Mouse (Mus musculus) gastrocnemius, adult 18-20 months (tissue): ENCODE measurements at regions not wholly inside any gene's neighbourhood (a gene's known extent, or its start where the extent isn't known, plus 50 kb on each side); places are given as distances from the start of the nearest gene placed in this dataset.

Experiments used
- DNase-seq: peaks from one replicate; pipeline ENCODE4 v3.0.0; 2021; ENCODE audit warnings: low spot score

DNA sequence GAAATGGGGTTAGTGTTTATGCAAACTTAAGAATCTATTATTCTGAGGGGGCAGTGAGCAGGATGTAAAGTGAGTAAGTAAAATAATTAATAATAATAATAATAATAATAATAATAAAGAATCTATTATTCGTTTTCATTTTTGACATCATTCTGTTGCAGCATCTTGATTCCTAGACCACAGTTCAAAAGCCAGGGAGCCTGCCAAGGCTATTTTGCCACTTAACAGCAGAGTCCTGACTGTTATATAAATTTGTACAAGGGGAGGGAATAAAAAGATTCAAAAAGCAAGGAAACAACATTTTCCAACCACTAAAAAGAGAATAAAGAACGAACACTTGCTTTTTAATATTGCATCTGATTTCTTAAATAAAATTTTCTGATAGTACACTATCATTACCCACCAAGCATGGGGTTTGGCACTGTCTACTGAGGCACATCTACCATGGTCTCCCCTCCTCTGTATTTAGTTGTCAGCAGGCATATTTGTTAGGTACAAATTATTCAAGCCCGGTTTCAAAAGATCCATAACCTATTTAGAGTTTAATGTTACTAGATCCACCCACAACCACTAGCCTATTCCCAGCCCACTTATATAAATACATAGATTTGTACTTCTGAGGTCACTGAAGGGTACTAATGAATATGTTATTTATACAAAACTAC, 228.8 kb upstream of the Zic4 start:
- no peak for DNase-seq

DNA sequence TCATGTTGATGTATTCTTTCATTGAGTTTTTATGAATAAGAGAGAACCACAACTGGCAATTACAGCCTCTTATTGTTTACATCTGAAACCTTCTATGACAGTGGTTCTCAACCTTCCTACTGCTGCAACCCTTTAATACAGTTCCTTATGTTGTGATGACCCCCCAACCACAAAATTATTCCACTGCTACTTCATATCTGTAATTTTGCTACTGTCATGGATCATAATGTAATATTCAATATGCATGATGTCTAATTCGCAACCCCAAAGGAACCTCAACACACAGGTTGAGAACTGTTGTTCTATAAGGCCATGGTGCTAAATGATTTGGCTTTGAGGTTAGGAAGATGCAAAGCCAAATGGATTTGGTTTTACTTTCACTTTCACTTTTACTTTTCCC, 227.9 kb upstream of the Zic4 start:
- no peak for DNase-seq

DNA sequence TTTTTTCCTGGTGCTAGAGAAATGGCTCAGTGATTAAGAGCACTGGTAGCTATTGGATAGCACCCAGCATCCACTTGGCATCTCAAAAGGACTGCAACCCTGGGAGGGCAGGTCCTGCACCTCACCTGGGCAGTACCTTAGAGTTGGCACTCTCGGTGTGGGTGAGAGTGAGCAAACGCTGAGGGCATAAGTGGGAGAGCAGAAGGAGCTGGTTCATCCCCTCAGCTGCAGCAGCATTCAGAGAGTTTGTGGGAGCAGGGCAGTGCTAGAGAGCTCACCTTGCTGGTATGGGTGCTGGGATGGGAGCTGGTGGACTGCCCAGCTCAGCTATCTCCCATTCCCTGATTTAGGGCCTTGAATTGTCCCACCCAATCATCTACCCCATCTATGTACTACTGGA, 227.1 kb upstream of the Zic4 start:
- DNase-seq, result no peak

DNA sequence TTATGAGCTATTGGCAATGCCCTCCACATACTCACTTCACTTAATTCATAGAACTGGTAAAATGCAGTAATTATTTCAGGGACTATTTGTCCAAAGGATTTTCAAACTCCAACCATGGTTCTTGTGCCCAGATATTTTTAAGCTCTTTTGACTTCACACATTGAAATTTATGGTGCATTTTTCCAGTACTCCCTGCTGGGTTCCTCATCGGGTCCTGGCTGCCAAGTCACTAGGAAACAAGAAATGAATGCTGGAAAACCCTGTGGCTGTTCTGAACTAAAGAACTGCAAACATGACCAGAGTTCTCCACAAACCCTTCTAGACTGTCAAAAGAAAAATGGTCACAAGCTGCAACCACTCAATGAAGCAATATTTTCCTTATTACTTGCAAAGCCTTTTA, 221.6 kb upstream of the Zic4 start:
- no peak for DNase-seq

DNA sequence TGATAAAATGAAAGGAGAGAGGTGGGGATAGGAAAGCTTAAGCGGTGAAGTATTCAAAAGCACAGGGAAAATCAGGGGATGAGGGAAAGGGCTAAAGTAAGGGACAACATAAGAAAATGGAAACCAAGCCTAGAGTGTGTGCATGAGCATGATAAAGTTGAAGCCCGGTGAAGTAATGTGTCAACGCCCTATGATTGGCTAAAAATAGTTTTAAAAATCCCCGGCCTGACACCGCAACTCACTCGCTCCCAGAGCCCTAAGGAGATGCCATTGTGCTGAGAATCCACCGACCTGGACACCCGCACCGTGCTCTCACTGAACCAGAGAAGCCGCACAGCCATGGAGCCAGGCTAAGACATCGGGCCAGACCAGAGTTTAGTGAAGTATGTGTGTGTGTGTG, 210.3 kb upstream of the Zic4 start:
- no peak for DNase-seq

DNA sequence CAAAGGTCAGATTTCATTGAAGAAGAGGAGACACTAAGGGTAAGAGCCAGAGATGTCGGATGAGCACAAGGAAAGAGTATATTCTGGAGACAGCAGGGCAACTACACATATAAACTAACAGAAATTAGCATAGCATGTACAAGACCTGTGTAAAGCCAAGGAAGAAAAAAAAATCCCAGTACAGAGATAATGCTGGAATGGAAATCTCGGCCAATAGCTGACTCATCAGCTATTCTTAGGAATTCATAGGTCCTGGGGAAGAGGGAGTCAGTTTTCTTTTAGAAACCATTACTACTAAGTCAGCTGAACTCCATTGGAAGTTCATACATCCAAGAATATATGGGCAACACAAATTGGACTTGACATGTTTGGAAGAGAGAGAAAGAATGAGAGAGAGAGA, 202.9 kb upstream of the Zic4 start:
- DNase-seq, result no peak

DNA sequence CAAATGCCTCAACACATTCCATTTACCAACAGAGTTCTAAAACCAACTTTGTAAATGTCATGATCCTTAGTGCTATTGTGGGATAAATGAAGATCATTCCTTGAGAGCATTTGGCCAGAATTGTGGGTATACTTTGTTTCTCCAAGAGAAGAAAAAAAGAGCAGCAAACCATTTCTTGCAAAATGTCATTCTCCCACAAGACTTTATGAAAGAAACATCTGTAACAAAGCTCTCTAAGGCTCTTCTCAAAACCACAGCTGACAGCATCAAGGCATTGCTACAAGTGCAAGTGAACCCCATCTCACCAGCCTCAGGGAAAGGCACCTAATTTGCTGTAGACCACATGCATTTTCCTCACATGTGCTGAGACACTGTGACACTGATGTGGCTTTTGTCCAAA, 194.3 kb upstream of the Zic4 start:
- no peak for DNase-seq

DNA sequence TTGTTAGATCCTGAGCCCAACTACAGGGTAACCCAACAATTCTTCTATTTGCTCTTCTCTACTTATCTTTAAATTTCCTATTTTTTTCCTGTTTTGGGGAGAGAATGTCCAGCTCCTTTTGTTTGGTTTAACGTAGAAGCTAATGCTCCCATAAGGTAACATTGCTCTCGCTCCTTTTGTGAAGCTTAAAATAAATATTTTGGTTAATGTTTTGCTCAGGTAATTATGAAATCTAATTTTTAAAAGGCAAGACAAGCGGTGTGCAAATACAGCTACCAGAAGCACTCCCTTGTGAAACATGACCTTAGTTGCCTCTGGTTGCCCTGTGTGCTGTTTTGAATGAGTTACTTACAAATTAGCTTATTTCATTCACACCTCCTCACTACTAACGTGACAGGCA, 169.0 kb upstream of the Zic4 start:
- no peak for DNase-seq

- no peak for DNase-seq
Observed at GRCm38 (mm10) chr9:91193954-91194353, 168.3 kb upstream of the Zic4 start.

DNA sequence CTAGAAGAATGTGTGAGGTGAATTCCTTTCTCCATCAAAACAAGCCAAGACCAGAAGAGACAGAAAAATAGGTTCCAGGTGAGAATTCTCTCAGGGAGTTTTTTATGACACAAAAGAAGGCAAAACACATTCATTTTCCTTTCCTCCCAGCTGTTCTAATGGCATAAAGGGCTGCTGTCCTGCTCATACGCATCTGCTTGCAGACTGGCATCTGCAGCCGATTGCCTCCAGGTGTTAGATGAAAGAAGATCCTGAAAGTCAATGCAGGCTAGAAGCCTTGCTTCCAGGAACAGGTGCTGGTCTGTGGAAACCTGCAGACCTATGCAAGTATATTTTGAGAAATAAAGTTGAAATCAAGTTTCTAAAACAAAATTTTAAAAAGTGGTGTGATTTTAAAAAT, 154.9 kb upstream of the Zic4 start:
- DNase-seq, result no peak

GRCm38 (mm10) chr9:91227673-91228440, 134.4 kb upstream of the Zic4 start:
- no peak for DNase-seq

- DNase-seq, result no peak
Observed at GRCm38 (mm10) chr9:91228525-91228924, 133.7 kb upstream of the Zic4 start.

DNA sequence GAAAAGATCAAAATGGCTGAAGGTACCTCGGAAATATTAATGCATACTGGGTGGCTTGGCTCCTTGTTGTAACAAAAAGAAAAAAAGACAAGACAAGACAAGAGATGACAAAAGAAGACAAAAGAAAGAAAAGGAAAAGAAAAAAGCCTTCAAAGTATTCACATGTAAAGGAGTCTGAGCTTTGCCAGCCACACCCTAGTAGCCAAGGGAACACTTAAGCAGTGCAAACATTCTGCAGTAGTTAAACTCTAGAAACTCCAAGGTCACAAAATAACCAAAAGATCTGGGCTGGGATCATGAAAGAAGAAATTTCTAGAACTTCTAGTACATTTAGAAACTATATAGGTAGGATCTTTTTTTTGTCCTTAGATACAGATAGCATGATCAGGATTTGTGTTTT, 108.3 kb upstream of the Zic4 start:
- DNase-seq, result no peak

GRCm38 (mm10) chr9:91291340-91291739, 70.9 kb upstream of the Zic4 start:
- no peak for DNase-seq
